Mouse (Mus musculus) embryonic facial prominence, embryonic 15.5 days (tissue): Measurements from ENCODE around the gene Pax8. TPM values are rescaled to one million over a fixed set of nuclear protein-coding genes. Genes with fewer than 3 reads are reported as not detected.
A peak's percentile ranks its signal among the peaks of the same experiment; 100 is the strongest.

ENCODE experiments used
- ATAC-seq: fragments of 200-750 bp; cut with Nextera tagmentation; 2 replicates; pipeline ENCODE4 v1.8.0; 2017; ENCODE audit warnings: low read depth, moderate TSS enrichment; ENCODE audit not compliant: insufficient number of reproducible peaks, low FRiP score, low TSS enrichment
- H3K27ac ChIP-seq: fragments of 300-500 bp; sonication (generic); replicated peaks from 2 replicates; pipeline ENCODE4 v1.5.1; 2015; ENCODE audit warnings: mild to moderate bottlenecking, inconsistent platforms
- H3K27me3 ChIP-seq: fragments of 300-500 bp; sonication (generic); 2 replicates; pipeline ENCODE4 v1.6.1; 2015; ENCODE audit warnings: inconsistent platforms
- H3K36me3 ChIP-seq: fragments of 300-500 bp; sonication (generic); 2 replicates; pipeline ENCODE4 v1.6.1; 2015; ENCODE audit warnings: mild to moderate bottlenecking, inconsistent platforms
- H3K4me1 ChIP-seq: fragments of 300-500 bp; sonication (generic); 2 replicates; pipeline ENCODE4 v1.6.1; 2015; ENCODE audit warnings: inconsistent platforms
- H3K4me2 ChIP-seq: fragments of 300-500 bp; sonication (generic); replicated peaks from 2 replicates; pipeline ENCODE4 v1.6.1; 2015; ENCODE audit warnings: mild to moderate bottlenecking, inconsistent platforms
- H3K4me3 ChIP-seq: fragments of 300-500 bp; sonication (generic); replicated peaks from 2 replicates; pipeline ENCODE4 v1.5.1; 2015; ENCODE audit warnings: mild to moderate bottlenecking, inconsistent platforms
- H3K9ac ChIP-seq: fragments of 300-500 bp; sonication (generic); 2 replicates; pipeline ENCODE4 v1.6.1; 2015; ENCODE audit warnings: inconsistent platforms
- H3K9me3 ChIP-seq: fragments of 300-500 bp; sonication (generic); replicated peaks from 2 replicates; pipeline ENCODE4 v1.6.1; 2016; ENCODE audit warnings: inconsistent platforms
- WGBS: fragments of 180-500 bp; shearing (Covaris S2); methylation state at CpG from one replicate; pipeline ENCODE4 v1.1.7; 2015; 5-methylcytosine and 5-hydroxymethylcytosine counted together
- polyA plus RNA-seq: library from polyadenylated mRNA; unstranded; fragments of >200 nt; fragmentation: Nextera tagmentation; extraction: Ambion mirVana; gene quantifications from 2 replicates; pipeline ENCODE4 v1.2.1, GENCODE M21; 2015

Gene Pax8
- 0.12 and 0.40 TPM in 2 replicates for polyA plus RNA-seq

DNA sequence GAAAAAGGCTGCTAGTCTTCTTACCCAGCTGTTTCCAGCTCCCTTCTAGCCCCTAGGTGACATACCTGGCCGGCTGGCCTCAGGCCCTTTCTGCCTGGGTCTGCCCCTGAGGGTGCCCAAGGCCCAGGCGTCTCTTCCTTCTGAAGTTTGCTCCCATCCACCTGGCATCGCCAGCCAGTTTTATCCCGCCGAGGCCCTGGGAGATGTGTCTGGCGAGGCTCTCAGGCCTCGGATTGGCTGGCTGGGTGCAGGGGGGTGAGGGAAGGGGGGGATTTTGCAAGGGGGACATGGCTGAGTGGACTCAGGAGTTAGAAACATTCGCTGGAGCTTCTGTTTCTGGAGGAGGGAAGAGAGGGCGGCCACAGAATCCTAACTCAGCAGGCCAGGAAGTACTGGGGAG lies at the start of gene Pax8:
Gene Pax8, minus strand, starts transcription at position 180 of the 400 bp plus-strand sequence.
- H3K36me3 ChIP-seq: no peaks in the 10 kb centered on the region
- no peaks in the 10 kb centered on the region for H3K9me3 ChIP-seq
- H3K4me3 ChIP-seq: no peak within 1 kb of the TSS
- H3K9ac ChIP-seq: no peak within 1 kb of the TSS
- peaks cover 77% of the 10 kb centered on the region for H3K27me3 ChIP-seq
- no peak for ATAC-seq
- H3K4me2 ChIP-seq: no peak within 1 kb of the TSS
- peaks cover 10% of the 10 kb centered on the region; the same call in 1 of the 2 replicates for H3K4me1 ChIP-seq
- H3K27ac ChIP-seq: no peak within 1 kb of the TSS
- WGBS: 12% methylated on average over 9 of the region's 9 CpGs

DNA sequence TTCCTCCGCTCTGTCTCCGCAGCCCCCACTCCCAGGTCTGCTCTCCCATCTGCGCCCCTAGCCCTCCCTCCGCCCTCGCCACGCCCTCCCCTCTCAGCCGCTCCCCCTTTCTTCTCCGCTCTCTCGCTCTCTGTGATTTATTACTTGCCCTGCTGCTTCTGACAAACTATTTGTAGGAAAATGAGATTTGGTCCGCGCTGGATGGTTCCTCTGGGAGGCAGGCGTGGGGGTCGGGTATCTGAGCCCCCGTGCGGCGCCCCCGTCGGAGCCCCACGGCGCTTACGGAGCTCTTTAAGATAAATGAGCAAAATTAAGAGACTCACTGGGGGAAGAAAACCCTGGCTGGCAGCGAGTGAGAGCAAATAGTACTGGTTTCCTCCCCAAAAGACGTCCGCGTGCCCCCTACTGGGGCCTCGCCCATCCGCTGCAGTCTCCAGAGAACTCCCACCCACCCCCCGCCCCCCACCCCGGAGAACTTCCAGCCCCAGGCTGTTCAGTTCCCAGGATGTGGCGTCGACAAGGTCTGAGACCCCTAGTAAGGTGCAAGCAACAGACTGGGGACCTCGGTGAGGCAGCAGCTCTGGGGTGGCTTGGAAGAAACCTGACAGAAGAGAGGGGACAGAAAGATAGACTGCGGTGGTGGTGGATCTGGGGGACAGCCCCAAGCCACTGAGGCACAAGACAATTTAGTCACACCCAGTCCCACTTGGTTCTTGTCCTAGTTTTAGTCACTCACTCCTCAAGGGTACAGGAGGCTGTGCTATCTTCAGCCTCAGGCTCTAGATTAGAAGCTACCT lies 46.2 kb upstream of the Pax8 start:
- Histone ChIP-seq H3K4me1 (peaks cover 10% of the 10 kb centered on the region; the same call in 1 of the 2 replicates), H3K9me3 (no peaks in the 10 kb centered on the region), H3K27ac (peak overlapping the region; percentile 45; the same call in 1 of the 2 replicates), H3K27me3 (no peaks in the 10 kb centered on the region; the same call in 1 of the 2 replicates), H3K4me2 (peak overlapping the region; percentile 71), H3K4me3 (peak overlapping the region; percentile 46), H3K36me3 (no peaks in the 10 kb centered on the region), H3K9ac (peak overlapping the region; percentile 51; the same call in 1 of the 2 replicates)
- ATAC-seq: peak; percentile 57
- under 1% methylated on average over 33 of the region's 33 CpGs for WGBS

DNA sequence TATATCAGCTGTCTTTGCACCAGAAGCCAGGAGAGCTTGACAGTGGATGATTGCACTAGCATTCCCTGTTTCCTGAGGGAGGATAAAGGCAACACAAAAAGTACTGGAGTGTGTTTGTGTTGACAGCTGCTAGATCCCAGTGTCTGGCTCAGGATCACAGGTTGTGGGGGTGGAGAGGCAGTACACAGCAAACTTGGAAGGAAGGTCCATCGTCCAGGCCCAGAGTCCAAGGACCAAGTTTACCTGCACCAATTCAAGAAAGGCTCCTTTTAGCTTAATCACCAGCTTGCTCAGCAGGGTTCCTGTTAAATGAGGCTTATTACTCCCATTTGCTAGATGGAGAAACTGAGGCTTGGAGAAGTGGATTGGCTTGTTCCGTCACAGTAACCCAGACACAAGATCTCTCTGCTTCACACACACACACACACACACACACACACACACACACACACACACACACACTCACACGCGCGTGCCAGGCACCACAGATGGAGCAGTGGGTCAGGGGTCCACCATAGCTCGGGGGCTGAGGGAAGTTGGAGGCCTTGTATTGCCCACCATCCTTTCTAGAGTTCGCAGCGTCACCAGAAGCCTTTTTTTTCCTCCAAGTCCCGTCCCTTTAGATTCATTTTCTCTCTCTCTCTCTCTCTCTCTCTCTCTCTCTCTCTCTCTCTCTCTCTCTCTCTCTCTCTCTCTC lies 45.3 kb upstream of the Pax8 start:
- no peak for ATAC-seq
- 30% methylated on average over 8 of the region's 9 CpGs for WGBS
- no peaks in the 10 kb centered on the region for H3K36me3 ChIP-seq
- H3K27me3 ChIP-seq: no peaks in the 10 kb centered on the region; the same call in 1 of the 2 replicates
- no peak overlapping the region for H3K27ac ChIP-seq
- H3K4me2 ChIP-seq: peak overlapping the region; percentile 71
- peaks cover 10% of the 10 kb centered on the region; the same call in 1 of the 2 replicates for H3K4me1 ChIP-seq
- H3K9me3 ChIP-seq: no peaks in the 10 kb centered on the region
- H3K4me3 ChIP-seq: peak overlapping the region; percentile 46
- H3K9ac ChIP-seq: no peak overlapping the region

DNA sequence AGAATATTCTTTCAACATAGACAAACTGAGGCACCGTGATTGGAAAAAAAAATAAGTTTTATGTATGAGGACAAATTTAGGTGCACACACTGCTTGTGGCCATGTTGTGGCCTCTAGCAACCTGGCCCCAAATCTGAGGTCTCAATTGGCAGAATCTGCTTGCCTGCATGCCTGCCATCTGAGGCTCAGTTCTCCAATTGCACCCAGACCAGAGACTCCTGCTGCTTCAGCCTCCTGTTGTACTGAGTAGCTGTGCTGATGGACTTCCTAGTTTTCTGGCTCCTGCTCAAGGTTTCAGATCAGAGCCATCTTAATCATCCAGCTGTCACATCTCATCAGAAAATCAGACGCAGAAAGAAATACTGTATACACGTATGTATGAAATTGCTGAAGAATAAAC lies 41.5 kb upstream of the Pax8 start:
- Histone ChIP-seq H3K9me3 (no peaks in the 10 kb centered on the region), H3K9ac (no peak overlapping the region), H3K36me3 (no peaks in the 10 kb centered on the region), H3K27ac (no peak overlapping the region), H3K4me1 (peaks cover 8% of the 10 kb centered on the region; the same call in 1 of the 2 replicates), H3K4me2 (no peak overlapping the region), H3K27me3 (no peaks in the 10 kb centered on the region; the same call in 1 of the 2 replicates), H3K4me3 (no peak overlapping the region)
- ATAC-seq: no peak
- 57% methylated on average over 3 of the region's 3 CpGs for WGBS

DNA sequence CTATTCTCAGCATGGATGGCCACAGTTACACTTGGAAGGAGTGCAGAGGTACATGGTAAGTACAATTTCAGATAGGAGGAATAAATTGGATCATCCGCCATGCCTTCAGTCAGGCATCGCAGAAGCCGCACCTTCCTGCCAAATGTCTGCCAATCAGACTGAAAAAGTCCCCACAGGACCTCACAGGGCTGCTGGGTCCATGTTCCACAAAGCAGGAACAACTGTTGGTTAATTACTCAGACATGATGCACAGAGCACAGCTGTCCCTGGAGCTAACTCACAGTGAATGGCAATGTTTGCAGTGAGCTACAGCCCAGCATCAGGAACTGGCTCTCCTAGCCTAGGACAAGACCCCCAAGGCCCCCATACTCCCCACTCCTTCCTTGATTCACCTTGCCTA lies 32.0 kb upstream of the Pax8 start:
- no peaks in the 10 kb centered on the region for H3K9me3 ChIP-seq
- 63% methylated on average over 3 of the region's 3 CpGs for WGBS
- no peaks in the 10 kb centered on the region for H3K4me1 ChIP-seq
- ATAC-seq: no peak
- no peaks in the 10 kb centered on the region for H3K27me3 ChIP-seq
- no peak overlapping the region for H3K4me2 ChIP-seq
- H3K36me3 ChIP-seq: no peaks in the 10 kb centered on the region
- H3K27ac ChIP-seq: no peak overlapping the region
- H3K4me3 ChIP-seq: no peak overlapping the region
- H3K9ac ChIP-seq: no peak overlapping the region

DNA sequence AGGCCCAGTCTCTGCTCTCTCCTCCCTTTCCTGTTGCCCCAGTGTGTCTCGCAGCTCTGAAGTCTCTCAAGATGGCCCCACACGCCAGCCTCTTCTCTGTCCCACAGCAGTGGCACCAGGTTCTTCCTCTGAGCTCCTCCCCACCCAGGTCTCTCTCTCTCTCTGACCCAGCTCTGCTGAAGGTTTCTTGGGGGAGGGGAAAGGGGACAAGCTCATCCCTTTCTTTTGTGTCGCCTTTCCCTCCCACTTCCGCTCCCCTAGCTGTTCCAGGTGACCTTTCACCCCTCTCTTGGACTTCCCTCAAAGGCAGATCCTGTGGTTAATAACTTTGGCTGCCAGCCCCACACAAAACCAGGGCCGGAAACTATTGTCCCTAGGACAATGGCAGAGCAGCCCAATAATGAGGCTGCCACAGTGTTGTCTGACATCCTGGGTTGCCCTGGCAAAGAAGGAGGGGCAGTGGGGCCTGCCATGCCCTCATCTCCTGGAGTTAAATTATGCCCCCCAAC lies 27.6 kb upstream of the Pax8 start:
- H3K27ac ChIP-seq: no peak overlapping the region
- WGBS: 37% methylated on average over 5 of the region's 5 CpGs
- no peak; the same call in 1 of the 2 replicates for ATAC-seq

DNA sequence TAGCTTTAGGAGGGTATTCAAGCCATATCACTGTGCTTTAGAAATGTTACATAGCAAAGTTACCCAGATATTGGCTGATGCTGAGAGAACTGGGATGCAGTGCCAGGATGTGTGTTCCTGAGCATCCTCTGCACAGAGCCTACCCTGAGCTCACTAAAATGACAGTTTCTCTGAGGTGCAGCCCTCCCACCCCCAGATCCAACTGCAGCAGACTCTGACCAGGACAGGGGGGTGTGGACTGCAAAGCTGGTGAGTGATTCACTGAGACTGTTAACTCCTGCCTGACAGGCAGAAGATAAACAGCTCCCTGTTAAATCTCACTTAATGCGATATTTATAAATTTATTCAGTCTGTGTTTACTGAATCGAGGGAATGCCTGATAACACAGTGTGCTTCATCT lies 25.5 kb upstream of the Pax8 start:
- 66% methylated on average over 2 of the region's 2 CpGs for WGBS
- H3K4me2 ChIP-seq: no peak overlapping the region
- H3K4me3 ChIP-seq: no peak overlapping the region
- H3K27me3 ChIP-seq: no peaks in the 10 kb centered on the region
- H3K9me3 ChIP-seq: no peaks in the 10 kb centered on the region
- no peak overlapping the region for H3K27ac ChIP-seq
- ATAC-seq: no peak
- H3K4me1 ChIP-seq: no peaks in the 10 kb centered on the region
- H3K36me3 ChIP-seq: no peaks in the 10 kb centered on the region
- no peak overlapping the region for H3K9ac ChIP-seq

More for the DNA sequence above, 27.6 kb upstream of the Pax8 start:
- H3K4me3 ChIP-seq: no peak overlapping the region
- no peaks in the 10 kb centered on the region for H3K36me3 ChIP-seq
- H3K9ac ChIP-seq: no peak overlapping the region
- no peaks in the 10 kb centered on the region for H3K4me1 ChIP-seq
- no peaks in the 10 kb centered on the region for H3K27me3 ChIP-seq
- no peak overlapping the region for H3K4me2 ChIP-seq
- no peaks in the 10 kb centered on the region for H3K9me3 ChIP-seq

DNA sequence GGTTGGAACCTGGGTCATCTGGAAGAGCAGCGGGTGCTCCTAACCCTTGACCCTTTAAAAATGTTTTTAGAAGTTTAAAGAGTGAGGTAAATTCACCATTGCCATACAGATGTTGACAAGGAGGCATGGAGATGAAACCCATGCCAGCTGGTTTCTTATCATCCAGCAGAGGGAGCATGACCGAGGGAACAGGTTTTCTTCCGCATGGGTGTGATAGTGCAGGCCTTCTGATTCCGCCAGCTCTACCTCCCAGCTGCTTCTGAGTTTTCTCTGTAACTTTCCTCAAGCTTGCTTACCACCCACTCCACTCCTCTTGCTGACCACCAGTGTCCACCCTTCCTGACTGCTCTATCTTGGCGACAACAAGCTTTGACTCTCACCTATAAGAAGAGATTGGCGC lies 15.2 kb upstream of the Pax8 start:
- H3K27ac ChIP-seq: no peak overlapping the region
- no peaks in the 10 kb centered on the region for H3K27me3 ChIP-seq
- 37% methylated on average over 6 of the region's 6 CpGs for WGBS
- H3K36me3 ChIP-seq: no peaks in the 10 kb centered on the region
- no peak overlapping the region for H3K9ac ChIP-seq
- H3K4me3 ChIP-seq: no peak overlapping the region
- no peak for ATAC-seq
- no peak overlapping the region for H3K4me2 ChIP-seq
- no peaks in the 10 kb centered on the region for H3K9me3 ChIP-seq
- no peaks in the 10 kb centered on the region for H3K4me1 ChIP-seq

DNA sequence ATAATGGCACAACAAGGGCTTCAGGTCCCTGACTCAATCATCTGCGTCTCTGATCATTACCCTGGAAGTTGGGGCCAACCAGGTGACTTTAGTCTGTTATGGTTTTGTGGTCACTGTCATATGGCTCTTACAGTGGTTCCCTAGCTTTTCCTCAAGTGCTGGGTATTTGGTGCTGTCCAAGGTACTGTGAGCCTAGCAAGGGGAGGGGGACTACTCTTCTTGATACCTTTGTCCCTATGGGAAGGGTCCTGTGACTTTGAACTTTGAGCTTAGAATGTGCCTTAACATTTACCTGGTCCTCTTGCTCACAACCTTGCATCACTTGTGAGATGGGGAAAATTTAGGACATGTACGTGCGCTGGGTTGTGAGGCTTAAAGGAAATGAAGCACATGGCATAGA lies 13.3 kb upstream of the Pax8 start:
- WGBS: 62% methylated on average over 3 of the region's 3 CpGs
- H3K9ac ChIP-seq: no peak overlapping the region
- no peak overlapping the region for H3K4me3 ChIP-seq
- H3K4me2 ChIP-seq: no peak overlapping the region
- no peaks in the 10 kb centered on the region for H3K36me3 ChIP-seq
- no peaks in the 10 kb centered on the region for H3K4me1 ChIP-seq
- ATAC-seq: no peak
- no peaks in the 10 kb centered on the region for H3K27me3 ChIP-seq
- no peaks in the 10 kb centered on the region for H3K9me3 ChIP-seq
- H3K27ac ChIP-seq: no peak overlapping the region

DNA sequence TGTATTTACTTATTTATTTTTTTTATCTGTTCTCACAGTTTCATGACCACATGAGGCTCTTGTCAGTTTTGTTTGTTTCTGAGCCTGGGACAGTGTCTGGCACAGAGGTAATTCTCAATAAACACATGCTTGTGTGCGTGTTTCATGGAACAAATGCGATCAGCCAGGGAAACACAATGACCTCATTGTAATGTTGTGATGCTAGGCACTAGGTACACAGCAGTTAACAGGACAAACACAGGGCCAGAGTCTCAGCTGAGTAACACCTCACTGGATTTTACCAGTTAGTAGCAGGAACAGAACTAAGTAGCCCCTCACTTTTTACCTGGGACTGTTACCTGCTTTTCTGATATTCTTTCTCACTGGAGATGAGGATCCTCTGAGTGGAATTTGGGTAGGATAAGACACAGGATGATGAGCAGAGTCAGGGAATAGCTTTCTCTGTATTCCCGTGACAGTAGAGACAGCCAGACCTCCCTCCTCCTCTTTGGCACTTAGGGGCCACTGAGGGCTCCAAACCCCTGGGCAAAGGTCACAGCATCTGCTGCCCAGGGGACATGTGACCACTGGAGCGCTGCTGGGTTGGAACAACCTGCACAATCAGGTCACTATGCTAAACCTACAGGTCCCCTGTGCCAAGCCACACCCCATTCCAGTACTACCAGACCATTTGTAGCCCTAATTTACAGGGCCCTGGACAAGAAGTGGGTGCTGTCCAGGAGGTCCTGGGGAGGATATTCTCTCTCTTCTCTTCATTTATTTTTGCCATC lies 11.8 kb upstream of the Pax8 start:
- Histone ChIP-seq H3K4me3 (no peak overlapping the region), H3K27me3 (no peaks in the 10 kb centered on the region), H3K9ac (no peak overlapping the region), H3K4me1 (no peaks in the 10 kb centered on the region), H3K27ac (no peak overlapping the region), H3K9me3 (no peaks in the 10 kb centered on the region), H3K36me3 (no peaks in the 10 kb centered on the region), H3K4me2 (no peak overlapping the region)
- ATAC-seq: no peak
- WGBS: 43% methylated on average over 4 of the region's 4 CpGs

DNA sequence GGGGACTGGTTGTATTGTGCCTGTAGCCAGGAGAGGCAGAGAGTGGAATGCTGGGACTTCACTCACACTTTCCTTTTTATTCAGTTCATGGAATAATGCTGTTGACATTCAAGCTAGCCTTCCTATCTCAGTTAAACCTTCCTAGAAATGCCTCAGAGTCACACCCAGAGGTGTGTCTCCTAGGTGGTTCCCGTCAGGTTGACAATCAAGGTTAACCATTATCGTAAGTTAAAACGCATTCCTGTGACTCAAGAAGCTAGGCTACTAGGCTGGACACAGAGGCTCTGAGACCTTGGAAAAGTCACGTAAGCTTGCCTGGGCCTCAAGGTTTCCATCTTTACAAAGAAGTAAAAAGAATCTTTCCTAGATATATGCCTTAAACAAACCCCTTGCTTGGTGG lies 10.0 kb upstream of the Pax8 start:
- no peaks in the 10 kb centered on the region for H3K36me3 ChIP-seq
- H3K4me2 ChIP-seq: no peak overlapping the region
- H3K9ac ChIP-seq: no peak overlapping the region
- WGBS: 87% methylated on average over 4 of the region's 4 CpGs
- H3K27me3 ChIP-seq: no peaks in the 10 kb centered on the region
- no peak for ATAC-seq
- no peak overlapping the region for H3K4me3 ChIP-seq
- no peak overlapping the region for H3K27ac ChIP-seq
- H3K9me3 ChIP-seq: no peaks in the 10 kb centered on the region
- no peaks in the 10 kb centered on the region for H3K4me1 ChIP-seq
